Mouse (Mus musculus): Measurements from ENCODE around the gene Lcmt1. TPM values are rescaled to one million over a fixed set of nuclear protein-coding genes. Genes with fewer than 3 reads are reported as not detected.

Gene Lcmt1
- polyA plus RNA-seq, 1 experiment from 2014 or later, result 38.5 TPM

DNA sequence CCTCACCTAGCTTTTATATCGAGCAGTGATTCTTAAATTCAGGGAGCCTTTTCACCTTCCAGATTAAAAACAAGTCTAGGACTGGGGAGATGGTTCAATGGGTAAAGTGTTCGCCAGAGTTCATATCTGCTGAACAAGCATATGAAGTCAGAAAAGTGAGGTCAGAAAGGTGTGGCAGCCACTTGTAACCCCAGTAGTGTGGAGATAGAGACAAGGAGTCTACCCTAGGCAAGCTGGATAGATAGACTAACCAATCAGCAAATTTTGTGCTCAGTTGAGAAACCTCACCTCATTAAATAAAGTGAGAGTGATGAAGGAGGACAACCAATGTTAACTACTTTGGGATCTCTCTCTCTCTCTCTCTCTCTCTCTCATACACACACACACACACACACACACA, 80.9 kb downstream of the Lcmt1 start:
- ATAC-seq (replicated peaks; ENCODE audit: extremely low read depth, insufficient read depth, low FRiP score), result no peak
- Histone ChIP-seq H3K27me3 (ENCODE audit: control insufficient read depth, insufficient read depth, low read length) (no peaks in the 10 kb centered on the region), H3K36me3 (ENCODE audit: control insufficient read depth, insufficient read depth) (no peaks in the 10 kb centered on the region), H3K4me1 (ENCODE audit: control insufficient read depth, insufficient read depth, low read length) (no peaks in the 10 kb centered on the region), H3K4me3 (ENCODE audit: low read length) (no peak overlapping the region), H3K27ac (ENCODE audit: low read length) (no peak overlapping the region), H3K9me3 (replicated peaks; ENCODE audit: control insufficient read depth, low read length) (no peaks in the 10 kb centered on the region), H3K9ac (ENCODE audit: low read length) (no peak overlapping the region), H3K4me2 (ENCODE audit: low read depth, low read length) (no peak overlapping the region)
- WGBS, result 84% methylated on average over 2 of the region's 2 CpGs

DNA sequence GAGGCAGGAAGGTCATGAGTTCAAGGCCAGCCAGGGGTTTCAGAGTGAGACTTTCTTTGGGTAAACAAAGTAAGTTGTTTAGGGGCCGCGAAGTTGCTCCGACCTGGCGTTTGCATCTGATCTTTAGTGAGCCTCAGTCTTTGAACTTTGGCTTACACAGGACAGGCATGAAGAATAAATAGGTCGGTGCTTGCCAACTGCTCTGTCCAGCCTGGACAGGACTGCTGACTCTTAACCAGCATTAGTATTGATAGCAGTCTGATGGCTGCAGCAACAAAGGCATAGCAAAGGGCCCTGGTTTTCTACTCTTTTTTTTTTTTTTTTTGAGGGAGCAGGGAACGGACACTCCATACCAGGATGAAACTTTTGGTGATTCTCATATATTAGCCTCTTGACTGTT, 83.0 kb downstream of the Lcmt1 start:
- Histone ChIP-seq H3K36me3 (ENCODE audit: control insufficient read depth, insufficient read depth) (no peaks in the 10 kb centered on the region), H3K9me3 (replicated peaks; ENCODE audit: control insufficient read depth, low read length) (no peaks in the 10 kb centered on the region), H3K4me2 (ENCODE audit: low read depth, low read length) (no peak overlapping the region), H3K27ac (ENCODE audit: low read length) (no peak overlapping the region), H3K4me3 (ENCODE audit: low read length) (no peak overlapping the region), H3K9ac (ENCODE audit: low read length) (no peak overlapping the region), H3K27me3 (ENCODE audit: control insufficient read depth, insufficient read depth, low read length) (no peaks in the 10 kb centered on the region), H3K4me1 (ENCODE audit: control insufficient read depth, insufficient read depth, low read length) (no peaks in the 10 kb centered on the region)
- ATAC-seq (replicated peaks; ENCODE audit: extremely low read depth, insufficient read depth, low FRiP score), result no peak
- 50% methylated on average over 6 of the region's 6 CpGs for WGBS

DNA sequence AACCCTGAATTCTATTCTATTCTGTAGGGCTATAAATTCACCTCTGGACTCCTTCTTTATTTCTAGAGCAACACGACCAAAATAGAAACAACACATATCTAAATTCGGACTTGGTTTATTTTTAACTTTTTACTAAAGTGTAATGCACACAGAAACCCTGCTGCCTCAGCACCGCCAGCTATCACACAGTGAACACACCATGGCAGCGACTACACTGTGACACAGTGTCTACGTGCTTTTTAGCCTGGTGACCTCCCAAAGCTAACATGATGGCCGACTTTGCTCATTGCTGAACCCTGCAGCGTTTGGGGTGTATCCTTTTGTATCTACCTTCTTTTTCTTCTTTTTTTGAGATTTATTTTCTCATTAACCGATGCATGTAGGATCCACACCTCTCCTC, 83.5 kb downstream of the Lcmt1 start:
- no peak overlapping the region for H3K9ac ChIP-seq (ENCODE audit: low read length)
- no peak overlapping the region for H3K4me3 ChIP-seq (ENCODE audit: low read length)
- ATAC-seq (replicated peaks; ENCODE audit: extremely low read depth, insufficient read depth, low FRiP score), result no peak
- H3K4me2 ChIP-seq (ENCODE audit: low read depth, low read length), result no peak overlapping the region
- H3K27me3 ChIP-seq (ENCODE audit: control insufficient read depth, insufficient read depth, low read length), result no peaks in the 10 kb centered on the region
- H3K27ac ChIP-seq (ENCODE audit: low read length), result no peak overlapping the region
- no peaks in the 10 kb centered on the region for H3K9me3 ChIP-seq (replicated peaks; ENCODE audit: control insufficient read depth, low read length)
- no peaks in the 10 kb centered on the region for H3K4me1 ChIP-seq (ENCODE audit: control insufficient read depth, insufficient read depth, low read length)
- WGBS, result 56% methylated on average over 8 of the region's 8 CpGs
- H3K36me3 ChIP-seq (ENCODE audit: control insufficient read depth, insufficient read depth), result no peaks in the 10 kb centered on the region

DNA sequence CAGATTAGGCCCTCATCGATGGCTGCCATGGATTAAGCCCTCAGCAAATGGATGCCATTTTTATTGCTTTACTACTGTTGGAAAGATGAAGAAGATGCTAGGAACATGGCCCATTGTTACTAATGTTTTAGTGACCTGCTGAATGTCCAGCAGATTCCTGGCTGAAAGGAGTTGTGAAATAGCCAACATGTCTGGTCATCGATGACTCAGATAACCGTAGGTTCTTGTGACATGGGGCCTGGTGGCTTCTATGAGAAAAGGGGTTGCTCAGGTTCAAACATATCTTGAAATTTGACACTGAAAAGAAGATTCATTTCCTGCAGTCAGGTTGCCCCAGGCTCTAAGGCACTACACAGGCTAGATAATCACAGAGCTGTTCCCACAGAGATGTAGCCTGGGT, 85.5 kb downstream of the Lcmt1 start:
- no peak for ATAC-seq (replicated peaks; ENCODE audit: extremely low read depth, insufficient read depth, low FRiP score)
- no peak overlapping the region for H3K9ac ChIP-seq (ENCODE audit: low read length)
- no peak overlapping the region for H3K27ac ChIP-seq (ENCODE audit: low read length)
- no peaks in the 10 kb centered on the region for H3K4me1 ChIP-seq (ENCODE audit: control insufficient read depth, insufficient read depth, low read length)
- no peak overlapping the region for H3K4me2 ChIP-seq (ENCODE audit: low read depth, low read length)
- H3K4me3 ChIP-seq (ENCODE audit: low read length), result no peak overlapping the region
- H3K9me3 ChIP-seq (replicated peaks; ENCODE audit: control insufficient read depth, low read length), result no peaks in the 10 kb centered on the region
- WGBS, result 86% methylated on average over 3 of the region's 3 CpGs
- H3K36me3 ChIP-seq (ENCODE audit: control insufficient read depth, insufficient read depth), result no peaks in the 10 kb centered on the region
- no peaks in the 10 kb centered on the region for H3K27me3 ChIP-seq (ENCODE audit: control insufficient read depth, insufficient read depth, low read length)

DNA sequence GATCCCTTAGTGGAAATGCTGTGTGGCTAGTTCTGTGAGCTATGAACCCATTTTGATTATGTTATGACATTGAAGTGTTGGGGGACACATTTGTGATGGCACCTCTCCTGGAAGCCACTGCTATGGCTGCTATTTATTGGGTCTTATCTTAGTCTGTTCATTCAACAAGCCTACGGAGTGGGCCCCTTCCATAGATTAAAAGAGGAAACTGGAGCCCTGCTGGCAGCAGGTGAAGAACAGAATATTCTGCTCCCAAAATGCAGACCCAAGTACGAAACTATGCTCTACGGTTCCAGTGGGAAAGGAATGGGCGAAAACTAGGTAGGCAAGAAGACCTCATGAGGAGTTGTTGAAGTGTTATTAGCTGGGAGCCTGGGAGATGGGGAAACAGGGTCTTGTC, 88.7 kb downstream of the Lcmt1 start:
- no peak overlapping the region for H3K27ac ChIP-seq (ENCODE audit: low read length)
- H3K9ac ChIP-seq (ENCODE audit: low read length), result no peak overlapping the region
- H3K9me3 ChIP-seq (replicated peaks; ENCODE audit: control insufficient read depth, low read length), result no peaks in the 10 kb centered on the region
- H3K4me1 ChIP-seq (ENCODE audit: control insufficient read depth, insufficient read depth, low read length), result peaks cover 8% of the 10 kb centered on the region; the same call in 1 of the 2 replicates
- ATAC-seq (replicated peaks; ENCODE audit: extremely low read depth, insufficient read depth, low FRiP score), result no peak
- WGBS, result 82% methylated on average over 4 of the region's 4 CpGs
- no peaks in the 10 kb centered on the region for H3K36me3 ChIP-seq (ENCODE audit: control insufficient read depth, insufficient read depth)
- no peak overlapping the region for H3K4me2 ChIP-seq (ENCODE audit: low read depth, low read length)
- H3K27me3 ChIP-seq (ENCODE audit: control insufficient read depth, insufficient read depth, low read length), result no peaks in the 10 kb centered on the region
- no peak overlapping the region for H3K4me3 ChIP-seq (ENCODE audit: low read length)

DNA sequence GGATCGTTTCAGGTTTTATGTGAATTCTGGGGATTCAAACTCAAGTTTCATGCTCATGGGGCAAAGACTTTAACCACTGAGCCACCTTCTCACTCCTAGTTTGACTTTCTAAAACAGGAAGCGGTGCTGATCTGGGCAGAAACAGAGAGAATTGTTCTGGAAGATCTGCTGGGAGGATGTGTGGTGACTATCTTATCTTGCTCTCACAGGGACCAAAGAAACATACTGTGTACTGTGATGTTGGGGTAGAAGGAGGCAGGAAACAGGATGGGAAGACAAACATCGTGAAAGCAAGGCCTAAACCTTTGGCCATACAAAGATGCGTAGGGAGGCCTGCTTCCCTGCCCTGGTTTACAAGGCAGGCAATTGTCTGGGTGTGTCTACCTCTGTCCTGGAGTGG, 89.7 kb downstream of the Lcmt1 start:
- no peak overlapping the region for H3K4me3 ChIP-seq (ENCODE audit: low read length)
- H3K27me3 ChIP-seq (ENCODE audit: control insufficient read depth, insufficient read depth, low read length), result no peaks in the 10 kb centered on the region
- H3K27ac ChIP-seq (ENCODE audit: low read length), result no peak overlapping the region
- no peaks in the 10 kb centered on the region for H3K9me3 ChIP-seq (replicated peaks; ENCODE audit: control insufficient read depth, low read length)
- no peak overlapping the region for H3K9ac ChIP-seq (ENCODE audit: low read length)
- peaks cover 8% of the 10 kb centered on the region; the same call in 1 of the 2 replicates for H3K4me1 ChIP-seq (ENCODE audit: control insufficient read depth, insufficient read depth, low read length)
- no peak for ATAC-seq (replicated peaks; ENCODE audit: extremely low read depth, insufficient read depth, low FRiP score)
- H3K36me3 ChIP-seq (ENCODE audit: control insufficient read depth, insufficient read depth), result no peaks in the 10 kb centered on the region
- no peak overlapping the region for H3K4me2 ChIP-seq (ENCODE audit: low read depth, low read length)
- 56% methylated on average over 4 of the region's 4 CpGs for WGBS

DNA sequence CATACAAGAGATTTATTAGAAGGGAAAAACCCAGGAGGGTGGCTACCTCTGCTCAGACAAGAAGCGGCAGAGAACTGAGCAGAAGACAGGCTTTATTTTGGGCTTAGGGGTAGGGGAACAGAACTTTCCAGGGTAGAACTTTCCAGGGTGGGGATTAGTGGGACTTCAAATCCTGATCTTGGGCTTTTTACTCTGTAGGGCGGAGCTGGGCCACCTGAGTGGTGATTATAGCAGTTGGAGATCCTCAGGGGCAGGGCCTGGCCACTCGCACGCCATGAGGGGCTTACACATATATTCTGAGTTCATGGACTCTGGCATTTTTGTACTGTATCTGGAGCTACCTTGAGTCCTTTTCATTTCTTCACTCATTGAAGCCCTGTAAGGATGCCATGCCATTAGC, 91.7 kb downstream of the Lcmt1 start:
- Histone ChIP-seq H3K4me1 (ENCODE audit: control insufficient read depth, insufficient read depth, low read length) (peaks cover 8% of the 10 kb centered on the region; the same call in 1 of the 2 replicates), H3K9ac (ENCODE audit: low read length) (no peak overlapping the region), H3K9me3 (replicated peaks; ENCODE audit: control insufficient read depth, low read length) (no peaks in the 10 kb centered on the region), H3K4me3 (ENCODE audit: low read length) (no peak overlapping the region), H3K27me3 (ENCODE audit: control insufficient read depth, insufficient read depth, low read length) (no peaks in the 10 kb centered on the region), H3K27ac (ENCODE audit: low read length) (no peak overlapping the region), H3K4me2 (ENCODE audit: low read depth, low read length) (no peak overlapping the region), H3K36me3 (ENCODE audit: control insufficient read depth, insufficient read depth) (no peaks in the 10 kb centered on the region)
- no peak for ATAC-seq (replicated peaks; ENCODE audit: extremely low read depth, insufficient read depth, low FRiP score)
- WGBS, result 89% methylated on average over 4 of the region's 4 CpGs

DNA sequence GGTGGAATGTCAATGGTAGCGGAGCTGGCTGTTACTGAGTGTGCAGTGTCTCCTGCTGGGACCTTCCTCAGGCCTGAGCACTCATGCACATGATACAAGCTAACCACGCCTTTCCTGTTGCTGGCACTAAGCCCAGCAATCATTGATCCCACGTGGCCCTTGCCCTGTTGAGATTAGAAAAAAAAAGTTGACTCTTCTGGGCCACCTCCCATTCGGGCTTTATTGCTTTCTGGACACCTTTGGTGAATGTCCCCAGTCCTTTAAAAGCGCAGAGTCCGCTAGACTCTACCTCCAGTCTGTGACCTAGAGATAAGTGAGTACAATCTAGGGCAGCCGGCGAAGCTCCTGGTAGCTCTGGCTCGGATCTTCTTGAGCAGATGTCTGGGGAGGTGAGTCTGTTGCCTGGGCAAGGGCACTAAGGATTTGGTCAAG, 92.5 kb downstream of the Lcmt1 start, which contains the start of gene Aqp8:
TSS of gene Aqp8 (plus strand) at position 222 of the 432 bp plus-strand sequence.
- Histone ChIP-seq H3K27ac (ENCODE audit: low read length) (no peak within 1 kb of the TSS), H3K9ac (ENCODE audit: low read length) (no peak within 1 kb of the TSS), H3K36me3 (ENCODE audit: control insufficient read depth, insufficient read depth) (no peaks in the 10 kb centered on the region), H3K4me1 (ENCODE audit: control insufficient read depth, insufficient read depth, low read length) (peaks cover 8% of the 10 kb centered on the region; the same call in 1 of the 2 replicates), H3K9me3 (replicated peaks; ENCODE audit: control insufficient read depth, low read length) (no peaks in the 10 kb centered on the region), H3K4me3 (ENCODE audit: low read length) (no peak within 1 kb of the TSS), H3K4me2 (ENCODE audit: low read depth, low read length) (no peak within 1 kb of the TSS), H3K27me3 (ENCODE audit: control insufficient read depth, insufficient read depth, low read length) (no peaks in the 10 kb centered on the region)
- peak; percentile 88 for ATAC-seq (replicated peaks; ENCODE audit: extremely low read depth, insufficient read depth, low FRiP score)
- 39% methylated on average over 9 of the region's 9 CpGs for WGBS

DNA sequence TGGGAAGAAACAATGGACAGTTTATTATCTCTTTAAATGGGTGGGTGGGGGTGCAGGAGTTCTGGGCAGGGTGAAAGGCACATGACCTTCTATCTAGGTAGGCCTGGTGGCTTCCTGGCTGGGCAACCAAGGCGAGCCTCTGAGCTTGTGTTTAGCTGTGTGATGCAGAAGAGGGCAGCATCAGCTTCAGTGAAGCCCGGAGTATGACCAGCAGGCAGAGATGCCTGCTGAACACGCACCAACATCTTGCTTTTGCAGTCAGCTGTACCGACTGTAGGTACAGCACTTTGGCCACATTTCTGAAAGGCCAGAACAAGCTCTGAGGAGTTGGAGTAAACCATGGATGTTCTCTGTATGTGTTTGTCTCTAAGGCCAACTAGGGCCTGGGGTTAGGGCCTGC, 94.0 kb downstream of the Lcmt1 start:
- H3K4me1 ChIP-seq (ENCODE audit: control insufficient read depth, insufficient read depth, low read length), result peaks cover 8% of the 10 kb centered on the region; the same call in 1 of the 2 replicates
- 83% methylated on average over 4 of the region's 4 CpGs for WGBS
- H3K9me3 ChIP-seq (replicated peaks; ENCODE audit: control insufficient read depth, low read length), result no peaks in the 10 kb centered on the region
- no peaks in the 10 kb centered on the region for H3K36me3 ChIP-seq (ENCODE audit: control insufficient read depth, insufficient read depth)
- H3K27ac ChIP-seq (ENCODE audit: low read length), result no peak overlapping the region
- no peak overlapping the region for H3K4me2 ChIP-seq (ENCODE audit: low read depth, low read length)
- no peaks in the 10 kb centered on the region for H3K27me3 ChIP-seq (ENCODE audit: control insufficient read depth, insufficient read depth, low read length)
- no peak for ATAC-seq (replicated peaks; ENCODE audit: extremely low read depth, insufficient read depth, low FRiP score)
- H3K4me3 ChIP-seq (ENCODE audit: low read length), result no peak overlapping the region
- no peak overlapping the region for H3K9ac ChIP-seq (ENCODE audit: low read length)

Measured in heart, embryonic 16.5 days (tissue).